Mouse (Mus musculus) stomach, postnatal 0 days (tissue): Measurements from ENCODE around the gene Srm.

Experiments used
- CTCF ChIP-seq: IDR thresholded peaks from 2 replicates; pipeline ENCODE4 v1.5.1; 2016; ENCODE audit warnings: antibody characterized with exemption, low read depth, mild to moderate bottlenecking, moderate library complexity
- EP300 ChIP-seq: optimal IDR thresholded peaks from 2 replicates; pipeline ENCODE3; 2016; ENCODE audit warnings: antibody characterized with exemption

GRCm38 (mm10) chr4:148604541-148605165, 13.3 kb downstream of the Srm start:
- TF ChIP-seq CTCF (peak; percentile 81), EP300 (no peak)
